In the genomic region with DNA sequence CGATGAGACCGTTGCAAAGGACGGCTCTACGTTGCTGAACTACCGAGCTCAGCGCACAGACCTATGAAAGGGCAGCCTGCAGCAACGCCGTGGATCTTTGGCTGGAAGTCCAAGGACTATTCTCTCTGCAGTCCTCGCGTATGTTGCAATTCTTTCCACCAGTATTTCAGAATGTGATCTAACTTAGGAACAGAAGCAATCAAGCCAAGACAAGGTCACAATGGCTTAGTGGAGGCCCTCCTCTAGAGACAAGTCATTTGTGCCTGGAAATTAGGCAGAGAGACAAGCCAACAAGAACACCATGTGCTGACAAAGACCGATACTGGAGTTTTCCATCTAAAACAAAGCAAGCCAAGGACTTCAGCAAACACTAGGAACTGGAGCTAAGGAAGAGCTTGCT, we compare ENCODE assay signal across 10 mouse cellular contexts. TPM values are rescaled to one million over a fixed set of nuclear protein-coding genes. Genes with fewer than 3 reads are reported as not detected.
DNase-seq lines count a peak whose midpoint lies in the region; ATAC-seq and TF ChIP-seq lines count a peak whose summit lies in the region.
"Had no signal": no experiment of that assay in that cellular context is flagged by ENCODE, and none has a peak within 500 bp of the region (broad histone marks: within the 10 kb centered on the region; RNA-seq: fewer than 3 reads in every experiment).

No protein-coding gene starts in this region.

- no peak overlapping the region for H3K4me3 ChIP-seq in lung, adult 2 months (replicated peaks; ENCODE audit: extremely low read depth, low read depth, low read length)
- H3K4me3 ChIP-seq: limb, embryonic 12.5 days had no signal

- 65% methylated on average over 11 of the region's 11 CpGs for WGBS in lung, adult 2 months

- ATAC-seq in erythroblast, adult 5-6 weeks (replicated peaks; ENCODE audit: low FRiP score, poor library complexity, severe bottlenecking), result no peak
- ATAC-seq in erythroid progenitor cell, adult 5-6 weeks (replicated peaks; ENCODE audit: low FRiP score, poor library complexity, severe bottlenecking), result no peak

- no peaks in the 10 kb centered on the region for H3K4me1 ChIP-seq in lung, adult 2 months (ENCODE audit: control insufficient read depth, insufficient read depth, low read length)
- H3K4me1 ChIP-seq: limb, embryonic 12.5 days had no signal

- peak; percentile 22; the same call in 1 of the 2 replicates for TF ChIP-seq POLR2A in lung, adult 2 months (IDR thresholded peaks at IDR 0.05; ENCODE audit: borderline replicate concordance, extremely low read depth, low read depth, low read length)

- intact Hi-C loops in heart, postnatal 25 days (cut with DNase I), result no loop called here

- peak; percentile 66 for DNase-seq in heart, adult 8-10 months (ENCODE audit: low spot score)
- DNase-seq in heart, postnatal 25 days (ENCODE audit: low spot score), result no peak
- peak; percentile 48 for DNase-seq in ovary, postnatal 36 days (ENCODE audit: low spot score)
- no peak for DNase-seq in ovary, postnatal 10 days (ENCODE audit: low spot score)
- no peak for DNase-seq in lung, adult 2 months
- DNase-seq in spleen, adult 12 weeks (ENCODE audit: low spot score), result no peak
- DNase-seq: kidney, postnatal 25 days had no signal

- TF ChIP-seq CTCF in lung, adult 2 months (IDR thresholded peaks at IDR 0.05; ENCODE audit: insufficient read depth, low read length), result no peak

RNA-seq across cellular contexts. Expression of gene Appbp2, which starts 24.0 kb away (rescaled TPM):
- total RNA-seq in heart, adult 8-10 months (2022), result 10 to 100 TPM; 13.9 to 15.4 (median 15.3) TPM
- 10 to 100 TPM; 15.2 to 17.5 TPM for total RNA-seq in heart, postnatal 25 days (2021)
- 10.2 and 11.1 TPM in 2 replicates for polyA plus RNA-seq in lung, adult 2 months (2012; rRNA removed)
- 9.8 and 11.0 TPM in 2 replicates for total RNA-seq in erythroblast, adult 5-6 weeks (2015; ENCODE audit: low replicate concordance)
- 5.7 and 6.6 TPM in 2 replicates for total RNA-seq in erythroblast, adult 5-6 weeks (2017; ENCODE audit: low replicate concordance)
- 9.7 and 12.2 TPM in 2 replicates for total RNA-seq in erythroid progenitor cell, adult 5-6 weeks (2015; ENCODE audit: low replicate concordance)
- total RNA-seq in erythroid progenitor cell, adult 5-6 weeks (2017; ENCODE audit: low replicate concordance), result 8.2 and 10.3 TPM in 2 replicates

RNA-seq across cellular contexts. Expression of gene Ppm1d, which starts 52.1 kb away (rescaled TPM):
- 1 to 10 TPM; 6.8 to 8.9 (median 8.0) TPM for total RNA-seq in heart, adult 8-10 months (2022)
- total RNA-seq in heart, postnatal 25 days (2021), result 10 to 100 TPM in 1 of 2 experiments, 1 to 10 TPM in 1; 9.7 to 10.2 TPM
- polyA plus RNA-seq in lung, adult 2 months (2012; rRNA removed), result 7.3 and 7.4 TPM in 2 replicates
- 58.6 and 66.0 TPM in 2 replicates for total RNA-seq in erythroblast, adult 5-6 weeks (2015; ENCODE audit: low replicate concordance)
- 51.8 and 65.5 TPM in 2 replicates for total RNA-seq in erythroblast, adult 5-6 weeks (2017; ENCODE audit: low replicate concordance)
- 96.6 and 112 TPM in 2 replicates for total RNA-seq in erythroid progenitor cell, adult 5-6 weeks (2015; ENCODE audit: low replicate concordance)
- 62.0 and 77.3 TPM in 2 replicates for total RNA-seq in erythroid progenitor cell, adult 5-6 weeks (2017; ENCODE audit: low replicate concordance)

Comparison
In these comparisons a context has a peak if more than half of its experiments do, and no peak if none do; other contexts are left out.
1. DNase-seq: peak in heart, adult 8-10 months (single experiment) and ovary, postnatal 36 days (single experiment); none in heart, postnatal 25 days (single experiment), ovary, postnatal 10 days (single experiment), lung, adult 2 months (single experiment) and spleen, adult 12 weeks (single experiment).
2. RNA of gene Ppm1d, which starts 52.1 kb away (total RNA-seq): 62.0 to 112 TPM in erythroid progenitor cell, adult 5-6 weeks and 51.8 to 66.0 TPM in erythroblast, adult 5-6 weeks; 9.7 to 10.2 TPM in heart, postnatal 25 days and 6.8 to 8.9 TPM in heart, adult 8-10 months; every median in the first group is over 4 times any median in the second.